Mouse (Mus musculus) effector memory CD4-positive, alpha-beta T cell, adult 7 months (primary cell): Measurements from ENCODE around the gene Mospd1. TPM values are rescaled to one million over a fixed set of nuclear protein-coding genes. Genes with fewer than 3 reads are reported as not detected.

Experiments
- polyA plus RNA-seq: library from polyadenylated mRNA; unstranded; fragments of 100-300 nt; shearing (Covaris generic); gene quantifications from one replicate; pipeline ENCODE4 v1.2.1, GENCODE M21; 2017

Gene Mospd1
- polyA plus RNA-seq = 12.4 TPM

GRCm38 (mm10) chrX:53370366-53370740, at the start of gene Mospd1:
Gene Mospd1, minus strand, starts transcription at chrX:53370502.

Other genes starting within 250 kb of the Mospd1 start
- not detected for gene Plac1, start 130.4 kb downstream of the Mospd1 start, polyA plus RNA-seq
- 7.9 TPM for gene Fam122b, start 100.7 kb downstream of the Mospd1 start, polyA plus RNA-seq
- not detected for gene Fam122c, start 97.1 kb downstream of the Mospd1 start, polyA plus RNA-seq
- not detected for gene Etd, start 64.4 kb upstream of the Mospd1 start, polyA plus RNA-seq
- 9.5 TPM for gene Rtl8c, start 237.5 kb upstream of the Mospd1 start, polyA plus RNA-seq
- not detected for gene Gm14597, start 238.5 kb upstream of the Mospd1 start, polyA plus RNA-seq